Mouse (Mus musculus) fibroblast of lung, adult 2 months (primary cell): Measurements from ENCODE around the gene 1700003F12Rik.

Experiments
- DNase-seq: peaks from one replicate; pipeline ENCODE4 v3.0.0-alpha.2; 2011; ENCODE audit warnings: low read depth

Gene 1700003F12Rik

GRCm38 (mm10) chr2:154549127-154549885 lies 2.4 kb downstream of the 1700003F12Rik start:
- DNase-seq: no peak

- no peak for DNase-seq
Measured at GRCm38 (mm10) chr2:154549886-154550189, 3.0 kb downstream of the 1700003F12Rik start.

GRCm38 (mm10) chr2:154550937-154551336 lies 4.1 kb downstream of the 1700003F12Rik start:
- DNase-seq: no peak

- no peak for DNase-seq
Measured at GRCm38 (mm10) chr2:154551476-154551875, 4.6 kb downstream of the 1700003F12Rik start, which contains the start of gene Actl10. Gene Actl10 (plus strand): TSS chr2:154551776.

- DNase-seq: no peak
Measured at GRCm38 (mm10) chr2:154551927-154552326, 5.0 kb downstream of the 1700003F12Rik start.

GRCm38 (mm10) chr2:154552424-154552907 lies 5.6 kb downstream of the 1700003F12Rik start:
- DNase-seq: no peak

GRCm38 (mm10) chr2:154555235-154555634 lies 8.3 kb downstream of the 1700003F12Rik start:
- no peak for DNase-seq

- no peak for DNase-seq
Measured at GRCm38 (mm10) chr2:154557184-154557832, 10.4 kb downstream of the 1700003F12Rik start.

GRCm38 (mm10) chr2:154558264-154559039 lies 11.6 kb downstream of the 1700003F12Rik start, which contains the start of gene Necab3:
Gene Necab3 (minus strand): TSS chr2:154558890.
- no peak for DNase-seq

- DNase-seq: no peak
Measured at GRCm38 (mm10) chr2:154563612-154564170, 16.8 kb downstream of the 1700003F12Rik start.

- DNase-seq: no peak
Measured at GRCm38 (mm10) chr2:154565562-154565961, 18.7 kb downstream of the 1700003F12Rik start.

- DNase-seq: no peak
Measured at GRCm38 (mm10) chr2:154566641-154567040, 19.8 kb downstream of the 1700003F12Rik start.

GRCm38 (mm10) chr2:154567766-154568165 lies 20.9 kb downstream of the 1700003F12Rik start:
- no peak for DNase-seq

- DNase-seq: no peak
Measured at GRCm38 (mm10) chr2:154568329-154569070, 21.6 kb downstream of the 1700003F12Rik start.

- DNase-seq: no peak
Measured at GRCm38 (mm10) chr2:154569071-154569748, 22.3 kb downstream of the 1700003F12Rik start.

GRCm38 (mm10) chr2:154569836-154570286 lies 23.0 kb downstream of the 1700003F12Rik start, which contains the start of gene E2f1:
Gene E2f1 (minus strand): TSS chr2:154569892.
- peak; percentile 82 for DNase-seq

- no peak for DNase-seq
Measured at GRCm38 (mm10) chr2:154570666-154571065, 23.8 kb downstream of the 1700003F12Rik start.

GRCm38 (mm10) chr2:154571266-154571665 lies 24.4 kb downstream of the 1700003F12Rik start:
- DNase-seq: no peak

- no peak for DNase-seq
Measured at GRCm38 (mm10) chr2:154571976-154572375, 25.1 kb downstream of the 1700003F12Rik start.

GRCm38 (mm10) chr2:154572996-154573395 lies 26.1 kb downstream of the 1700003F12Rik start:
- no peak for DNase-seq

GRCm38 (mm10) chr2:154574271-154574670 lies 27.4 kb downstream of the 1700003F12Rik start:
- DNase-seq: no peak
